Mouse (Mus musculus) liver, embryonic 11.5 days (tissue): ENCODE data around the gene Glo1. TPM values are rescaled to one million over a fixed set of nuclear protein-coding genes. Genes with fewer than 3 reads are reported as not detected.

Experiments used
- ATAC-seq: fragments of 200-750 bp; cut with Nextera tagmentation; replicated peaks from 2 replicates; pipeline ENCODE4 v1.8.0; 2017; ENCODE audit warnings: moderate number of reproducible peaks, mild to moderate bottlenecking, moderate TSS enrichment, moderate library complexity; ENCODE audit not compliant: low FRiP score
- DNase-seq: peaks from one replicate; pipeline ENCODE4 v3.0.0-alpha.2; 2017; ENCODE audit warnings: low spot score
- H3K27ac ChIP-seq: fragments of 300-500 bp; sonication (generic); 2 replicates; pipeline ENCODE4 v1.5.1; 2014; ENCODE audit warnings: mild to moderate bottlenecking, low read depth, low read length, control low read depth
- H3K27me3 ChIP-seq: fragments of 300-500 bp; sonication (generic); replicated peaks from 2 replicates; pipeline ENCODE4 v1.6.1; 2014; ENCODE audit warnings: low read length, mixed read lengths; ENCODE audit not compliant: control insufficient read depth, insufficient read depth
- H3K36me3 ChIP-seq: fragments of 300-500 bp; sonication (generic); 2 replicates; pipeline ENCODE4 v1.6.1; 2014; ENCODE audit warnings: mild to moderate bottlenecking, low read length, moderate library complexity, mixed read lengths; ENCODE audit not compliant: control insufficient read depth, insufficient read depth
- H3K4me1 ChIP-seq: fragments of 300-500 bp; sonication (generic); replicated peaks from 2 replicates; pipeline ENCODE4 v1.6.1; 2014; ENCODE audit warnings: low read length, mixed read lengths; ENCODE audit not compliant: control insufficient read depth, insufficient read depth
- H3K4me2 ChIP-seq: fragments of 300-500 bp; sonication (generic); 2 replicates; pipeline ENCODE4 v1.6.1; 2014; ENCODE audit warnings: mild to moderate bottlenecking, control low read depth, moderate library complexity
- H3K4me3 ChIP-seq: fragments of 300-500 bp; sonication (generic); 2 replicates; pipeline ENCODE4 v1.5.1; 2014; ENCODE audit warnings: low read depth, low read length, control low read depth
- H3K9ac ChIP-seq: fragments of 300-500 bp; sonication (generic); 2 replicates; pipeline ENCODE4 v1.6.1; 2014; ENCODE audit warnings: low read depth, low read length, control low read depth
- H3K9me3 ChIP-seq: fragments of 300-500 bp; sonication (generic); 2 replicates; pipeline ENCODE4 v1.6.1; 2016; ENCODE audit warnings: low read length, inconsistent platforms, mixed read lengths; ENCODE audit not compliant: control insufficient read depth
- WGBS: fragments of 180-500 bp; shearing (Covaris S2); extraction: QIAGEN DNeasy Blood & Tissue Kit; methylation state at CpG from one replicate; pipeline ENCODE4 v1.1.7; 2014; 5-methylcytosine and 5-hydroxymethylcytosine counted together
- polyA plus RNA-seq: library from polyadenylated mRNA; unstranded; fragments of >200 nt; fragmentation: Nextera tagmentation; extraction: Ambion mirVana; gene quantifications from 2 replicates; pipeline ENCODE4 v1.2.1, GENCODE M21; 2014

Gene Glo1
- polyA plus RNA-seq, 1 experiment from 2014 or later = 310 TPM

GRCm38 (mm10) chr17:30602175-30602574 is 24.5 kb downstream of the Glo1 start:
- H3K27me3 ChIP-seq = no peaks in the 10 kb centered on the region
- no peak for ATAC-seq
- H3K4me3 ChIP-seq = no peak overlapping the region
- H3K9ac ChIP-seq = no peak overlapping the region
- no peak overlapping the region for H3K4me2 ChIP-seq
- WGBS = 92% methylated on average over 14 of the region's 14 CpGs
- DNase-seq = no peak
- peaks cover 36% of the 10 kb centered on the region for H3K36me3 ChIP-seq
- H3K27ac ChIP-seq = no peak overlapping the region
- no peaks in the 10 kb centered on the region for H3K9me3 ChIP-seq
- no peaks in the 10 kb centered on the region for H3K4me1 ChIP-seq

GRCm38 (mm10) chr17:30598300-30598699 is 28.4 kb downstream of the Glo1 start:
- DNase-seq (no peak), ATAC-seq (no peak)
- Histone ChIP-seq H3K27me3 (no peaks in the 10 kb centered on the region), H3K9me3 (no peaks in the 10 kb centered on the region), H3K9ac (no peak overlapping the region), H3K36me3 (peaks cover 54% of the 10 kb centered on the region), H3K27ac (no peak overlapping the region), H3K4me3 (no peak overlapping the region), H3K4me1 (no peaks in the 10 kb centered on the region), H3K4me2 (no peak overlapping the region)
- 85% methylated on average over 5 of the region's 5 CpGs for WGBS

GRCm38 (mm10) chr17:30597786-30598185 is 28.9 kb downstream of the Glo1 start:
- no peaks in the 10 kb centered on the region for H3K9me3 ChIP-seq
- no peak overlapping the region for H3K9ac ChIP-seq
- no peak overlapping the region for H3K4me2 ChIP-seq
- whole genome bisulfite sequencing = 94% methylated on average over 9 of the region's 9 CpGs
- no peaks in the 10 kb centered on the region for H3K27me3 ChIP-seq
- no peaks in the 10 kb centered on the region for H3K4me1 ChIP-seq
- no peak overlapping the region for H3K27ac ChIP-seq
- peaks cover 50% of the 10 kb centered on the region for H3K36me3 ChIP-seq
- DNase-seq (no peak), ATAC-seq (no peak)
- no peak overlapping the region for H3K4me3 ChIP-seq

GRCm38 (mm10) chr17:30594846-30595245 is 31.8 kb downstream of the Glo1 start:
- H3K4me1 ChIP-seq = no peaks in the 10 kb centered on the region
- H3K9ac ChIP-seq = no peak overlapping the region
- H3K4me2 ChIP-seq = no peak overlapping the region
- ATAC-seq = no peak
- H3K27me3 ChIP-seq = no peaks in the 10 kb centered on the region
- DNase-seq = no peak
- 71% methylated on average over 6 of the region's 6 CpGs for WGBS
- H3K4me3 ChIP-seq = no peak overlapping the region
- H3K36me3 ChIP-seq = peaks cover 40% of the 10 kb centered on the region
- no peak overlapping the region for H3K27ac ChIP-seq
- no peaks in the 10 kb centered on the region for H3K9me3 ChIP-seq

GRCm38 (mm10) chr17:30594407-30594806 is 32.3 kb downstream of the Glo1 start:
- Histone ChIP-seq H3K9ac (no peak overlapping the region), H3K9me3 (no peaks in the 10 kb centered on the region), H3K4me1 (no peaks in the 10 kb centered on the region), H3K4me3 (no peak overlapping the region), H3K36me3 (peaks cover 38% of the 10 kb centered on the region), H3K27me3 (no peaks in the 10 kb centered on the region), H3K27ac (no peak overlapping the region), H3K4me2 (no peak overlapping the region)
- WGBS = 69% methylated on average over 5 of the region's 5 CpGs
- no peak for DNase-seq
- no peak for ATAC-seq

- no peak overlapping the region for H3K27ac ChIP-seq
- H3K4me3 ChIP-seq = no peak overlapping the region
- 58% methylated on average over 17 of the region's 17 CpGs for WGBS
- no peak overlapping the region for H3K9ac ChIP-seq
- H3K4me2 ChIP-seq = no peak overlapping the region
- no peaks in the 10 kb centered on the region for H3K9me3 ChIP-seq
- ATAC-seq (no peak), DNase-seq (no peak)
- H3K36me3 ChIP-seq = peaks cover 13% of the 10 kb centered on the region
- H3K27me3 ChIP-seq = no peaks in the 10 kb centered on the region
- H3K4me1 ChIP-seq = no peaks in the 10 kb centered on the region
Measured at GRCm38 (mm10) chr17:30590417-30591198, 36.1 kb downstream of the Glo1 start.

GRCm38 (mm10) chr17:30583258-30584001 is 43.2 kb downstream of the Glo1 start:
- no peak overlapping the region for H3K4me3 ChIP-seq
- peaks cover 2% of the 10 kb centered on the region; the same call in 1 of the 2 replicates for H3K4me1 ChIP-seq
- WGBS = 70% methylated on average over 2 of the region's 2 CpGs
- no peaks in the 10 kb centered on the region for H3K36me3 ChIP-seq
- no peaks in the 10 kb centered on the region for H3K27me3 ChIP-seq
- H3K27ac ChIP-seq = no peak overlapping the region
- DNase-seq (no peak), ATAC-seq (no peak)
- H3K9me3 ChIP-seq = no peaks in the 10 kb centered on the region
- no peak overlapping the region for H3K9ac ChIP-seq
- H3K4me2 ChIP-seq = no peak overlapping the region

- Histone ChIP-seq H3K9me3 (no peaks in the 10 kb centered on the region), H3K9ac (no peak overlapping the region), H3K27ac (no peak overlapping the region), H3K27me3 (no peaks in the 10 kb centered on the region), H3K4me3 (no peak overlapping the region), H3K36me3 (no peaks in the 10 kb centered on the region), H3K4me1 (peaks cover 2% of the 10 kb centered on the region; the same call in 1 of the 2 replicates), H3K4me2 (no peak overlapping the region)
- no peak for DNase-seq
- 77% methylated on average over 3 of the region's 3 CpGs for WGBS
- no peak for ATAC-seq
Measured at GRCm38 (mm10) chr17:30582313-30582712, 44.4 kb downstream of the Glo1 start.
